In the genomic region with DNA sequence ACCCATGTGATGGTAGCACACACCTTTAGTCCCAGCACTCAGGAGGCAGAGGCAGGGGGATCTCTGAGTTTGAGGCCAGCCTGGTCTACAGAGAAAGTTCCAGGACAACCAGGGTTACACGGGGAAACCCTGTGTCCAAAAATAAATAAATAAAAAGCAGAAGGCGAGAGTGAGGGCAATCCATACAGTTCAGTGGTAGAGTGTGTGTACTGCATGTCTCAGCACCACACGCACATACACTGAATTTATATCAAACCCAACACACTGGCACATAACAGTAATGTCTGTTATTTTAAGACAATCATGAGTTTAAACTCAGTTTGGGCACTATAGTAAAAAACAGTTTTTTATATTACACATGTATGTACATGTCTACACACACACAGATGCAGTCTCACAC, we compare ENCODE assay signal across 24 mouse cellular contexts.
"Had no signal": no experiment of that assay in that cellular context is flagged by ENCODE, and none has a peak within 500 bp of the region (broad histone marks: within the 10 kb centered on the region; RNA-seq: fewer than 3 reads in every experiment).

No protein-coding gene starts in this region.

- ATAC-seq: inflammation-experienced regulatory T-cells, adult 6 months; intestine, embryonic 15.5 days; intestine, postnatal 0 days had no signal

- H3K4me3 ChIP-seq: heart, embryonic 10.5 days; heart, embryonic 12.5 days; hindbrain, embryonic 10.5 days; hindbrain, embryonic 13.5 days; hindbrain, embryonic 15.5 days; intestine, embryonic 15.5 days; limb, embryonic 10.5 days; limb, embryonic 12.5 days; liver, embryonic 13.5 days; liver, embryonic 15.5 days had no signal

- H3K4me1 ChIP-seq: heart, embryonic 10.5 days; heart, embryonic 12.5 days; hindbrain, embryonic 10.5 days; hindbrain, embryonic 13.5 days; hindbrain, embryonic 15.5 days; intestine, embryonic 15.5 days; limb, embryonic 10.5 days; limb, embryonic 12.5 days had no signal

- H3K4me2 ChIP-seq: heart, embryonic 12.5 days; hindbrain, embryonic 13.5 days; hindbrain, embryonic 15.5 days; intestine, embryonic 15.5 days; limb, embryonic 12.5 days; liver, embryonic 11.5 days; liver, embryonic 13.5 days; liver, embryonic 15.5 days had no signal

- H3K9ac ChIP-seq: heart, embryonic 12.5 days; hindbrain, embryonic 13.5 days; hindbrain, embryonic 15.5 days; intestine, embryonic 15.5 days; limb, embryonic 12.5 days; liver, embryonic 13.5 days; liver, embryonic 15.5 days had no signal

- DNase-seq: gastrocnemius, postnatal 25 days; heart, adult 18-20 months; heart, postnatal 10 days; heart, postnatal 4 days; kidney, adult 18-20 months; kidney, adult 8-10 months; kidney, postnatal 10 days; kidney, postnatal 25 days; kidney, postnatal 4 days; layer of hippocampus, adult 9-11 months; liver; liver, embryonic 13.5 days had no signal

- H3K27ac ChIP-seq: heart, embryonic 10.5 days; hindbrain, embryonic 10.5 days; hindbrain, embryonic 13.5 days; hindbrain, embryonic 15.5 days; intestine, embryonic 15.5 days; limb, embryonic 10.5 days; limb, embryonic 12.5 days; liver, embryonic 13.5 days; liver, embryonic 15.5 days had no signal

- H3K27me3 ChIP-seq: heart, embryonic 12.5 days; hindbrain, embryonic 13.5 days; hindbrain, embryonic 15.5 days; intestine, embryonic 15.5 days; limb, embryonic 12.5 days; liver, embryonic 13.5 days; liver, embryonic 15.5 days had no signal

- H3K9me3 ChIP-seq: heart, embryonic 10.5 days; heart, embryonic 12.5 days; hindbrain, embryonic 10.5 days; hindbrain, embryonic 13.5 days; hindbrain, embryonic 15.5 days; intestine, embryonic 15.5 days; limb, embryonic 10.5 days; limb, embryonic 12.5 days; liver, embryonic 13.5 days; liver, embryonic 15.5 days had no signal
